Mouse (Mus musculus) sigmoid colon, adult 10 weeks (tissue): ENCODE measurements around the gene Tmem38a. TPM values are rescaled to one million over a fixed set of nuclear protein-coding genes. Genes with fewer than 3 reads are reported as not detected.

Source experiments
- polyA plus RNA-seq: library from polyadenylated mRNA; stranded (reverse); fragments of 350-450 nt; fragmentation: Illumina TruSeq; extraction: RNeasy Lipid Tissue Mini Kit (QIAGEN cat#74804); gene quantifications from one replicate; pipeline ENCODE4 v1.2.3, GENCODE M21; 2014; ENCODE audit warnings: low read depth, low replicate concordance

The Tmem38a gene
- 0.91 TPM for polyA plus RNA-seq

GRCm38 (mm10) chr8:72571611-72572473, at the start of gene Tmem38a:
Tmem38a (plus strand) TSS chr8:72572055.

GRCm38 (mm10) chr8:72547802-72548643, 23.8 kb upstream of the Tmem38a start, which contains the start of gene Med26:
Med26 (minus strand) TSS chr8:72548270.

GRCm38 (mm10) chr8:72570633-72571610, 933 bp upstream of the Tmem38a start, which contains the start of gene Smim7:
Smim7 (minus strand) TSS chr8:72571088.

Other genes with a start within 250 kb of the Tmem38a start
- gene Eps15l1, start 150.6 kb upstream of the Tmem38a start, polyA plus RNA-seq = 57.4 TPM
- not detected for gene Calr3, start 128.2 kb upstream of the Tmem38a start, polyA plus RNA-seq
- 0.73 TPM for gene 1700030K09Rik, start 128.2 kb upstream of the Tmem38a start, polyA plus RNA-seq
- gene Cherp, start 96.8 kb upstream of the Tmem38a start, polyA plus RNA-seq = 5.7 TPM
- 51.3 TPM for gene Slc35e1, start 79.4 kb upstream of the Tmem38a start, polyA plus RNA-seq
- 1.6 TPM for gene Med26, start 23.8 kb upstream of the Tmem38a start, polyA plus RNA-seq
- gene Smim7, start 967 bp upstream of the Tmem38a start, polyA plus RNA-seq = 50.4 TPM
- 0.09 TPM for gene Nwd1, start 74.7 kb downstream of the Tmem38a start, polyA plus RNA-seq
- 11.3 TPM for gene Sin3b, start 151.2 kb downstream of the Tmem38a start, polyA plus RNA-seq
- 0.50 TPM for gene F2rl3, start 189.8 kb downstream of the Tmem38a start, polyA plus RNA-seq